Mouse (Mus musculus) frontal cortex, postnatal 36 days (tissue): ENCODE results near the gene Filip1l.

ENCODE experiments used
- DNase-seq, 2 experiments: peaks; one replicate each; pipeline ENCODE4 v3.0.0; 2022; ENCODE audit warnings: low spot score in 2 of 2

Filip1l gene

GRCm38 (mm10) chr16:57437523-57438287 lies 84.8 kb downstream of the Filip1l start:
- no peak for DNase-seq

GRCm38 (mm10) chr16:57438288-57438685 lies 85.4 kb downstream of the Filip1l start:
- no peak for DNase-seq

GRCm38 (mm10) chr16:57439206-57439605 lies 86.3 kb downstream of the Filip1l start:
- DNase-seq: no peak

GRCm38 (mm10) chr16:57440706-57441437 lies 88.0 kb downstream of the Filip1l start:
- no peak for DNase-seq

- no peak for DNase-seq
Measured at GRCm38 (mm10) chr16:57445096-57446094, 92.5 kb downstream of the Filip1l start.

- no peak for DNase-seq
Measured at GRCm38 (mm10) chr16:57453009-57453408, 100.1 kb downstream of the Filip1l start.

GRCm38 (mm10) chr16:57454106-57454763 lies 101.3 kb downstream of the Filip1l start:
- no peak for DNase-seq

GRCm38 (mm10) chr16:57455573-57455972 lies 102.7 kb downstream of the Filip1l start:
- DNase-seq: no peak

GRCm38 (mm10) chr16:57456003-57456402 lies 103.1 kb downstream of the Filip1l start:
- no peak for DNase-seq

GRCm38 (mm10) chr16:57465386-57465913 lies 112.6 kb downstream of the Filip1l start:
- DNase-seq: no peak

GRCm38 (mm10) chr16:57469301-57469700 lies 116.4 kb downstream of the Filip1l start:
- no peak for DNase-seq

GRCm38 (mm10) chr16:57469869-57470268 lies 117.0 kb downstream of the Filip1l start:
- no peak for DNase-seq

- DNase-seq: no peak
Measured at GRCm38 (mm10) chr16:57470286-57470830, 117.5 kb downstream of the Filip1l start.

- no peak for DNase-seq
Measured at GRCm38 (mm10) chr16:57471071-57471470, 118.2 kb downstream of the Filip1l start.

GRCm38 (mm10) chr16:57473415-57474085 lies 120.7 kb downstream of the Filip1l start:
- no peak for DNase-seq

- no peak for DNase-seq
Measured at GRCm38 (mm10) chr16:57478451-57478850, 125.6 kb downstream of the Filip1l start.

- no peak for DNase-seq
Measured at GRCm38 (mm10) chr16:57479776-57480175, 126.9 kb downstream of the Filip1l start.

GRCm38 (mm10) chr16:57482264-57482663 lies 129.4 kb downstream of the Filip1l start:
- no peak for DNase-seq

- no peak for DNase-seq
Measured at GRCm38 (mm10) chr16:57482911-57483310, 130.0 kb downstream of the Filip1l start.

GRCm38 (mm10) chr16:57483503-57483902 lies 130.6 kb downstream of the Filip1l start:
- DNase-seq: no peak
